Mouse (Mus musculus) embryonic stem cell, embryonic (primary cell): Measurements from ENCODE around the gene Mknk1.

ENCODE experiments used
- CTCF ChIA-PET, 4 experiments: fragments of 300-600 bp in 2 of 4; fragments of 350-600 bp in 2 of 4; sonication (Branson Sonifier 250); formaldehyde crosslinking; loops; one replicate each; lab custom pipeline; 2022; ENCODE audit warnings: inconsistent platforms in 2 of 4; lab: Charles Lee
- POLR2A ChIA-PET, 4 experiments: fragments of 300-600 bp in 2 of 4; fragments of 350-600 bp in 2 of 4; sonication (Branson Sonifier 250); formaldehyde crosslinking; loops; one replicate each; lab custom pipeline; 2022; ENCODE audit warnings: antibody characterized with exemption in 4 of 4, inconsistent platforms in 1 of 4; lab: Charles Lee

Mknk1 gene

DNA sequence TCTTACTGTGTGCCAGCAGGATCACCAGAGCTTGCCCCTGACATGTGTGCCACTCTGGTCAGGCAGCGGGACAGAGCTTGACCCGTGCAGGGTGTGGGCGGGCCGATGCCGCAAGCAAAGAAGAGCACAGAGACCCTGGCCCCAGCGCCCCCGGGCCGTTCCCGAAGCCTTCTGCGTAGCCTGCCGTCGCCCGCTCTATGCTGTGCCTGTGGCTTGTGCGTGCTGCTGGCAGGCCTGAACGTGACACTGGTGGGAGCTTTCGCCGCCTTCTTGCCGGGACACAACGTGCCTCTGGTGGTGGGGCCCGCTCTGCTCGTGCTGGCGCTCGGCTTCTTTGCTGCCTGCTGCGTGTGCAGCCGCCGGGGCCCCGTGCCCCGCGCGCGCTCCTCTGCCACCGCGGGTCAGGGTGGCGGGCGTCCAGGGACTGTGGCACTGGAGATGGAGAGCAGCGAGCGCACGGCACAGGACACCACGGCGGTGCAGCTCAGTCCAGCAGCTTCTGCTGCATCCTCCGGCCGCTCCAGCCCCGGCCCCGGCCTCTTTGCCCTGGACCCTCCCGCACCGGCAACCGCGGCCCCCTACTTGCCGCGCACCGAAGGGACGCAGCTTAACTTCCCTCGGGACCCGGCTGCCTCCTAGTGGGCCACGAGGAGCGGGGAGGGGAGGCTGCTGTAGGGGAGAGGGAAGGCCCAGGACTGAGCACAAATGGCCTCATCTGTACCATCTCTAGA, 59.1 kb downstream of the Mknk1 start:
- POLR2A ChIA-PET = interaction anchor here in 3 of 4 experiments (0.5 to 2.6 kb wide), 32 partner anchors 9 to 931 kb away, joined by 3 to 9 read pairs (median 4); partner anchors contain the start of genes Mknk1 (in 2 of the 3), Atpaf1 (in 1 of the 3), Efcab14 (in 1 of the 3) and Lrrc41 (in 1 of the 3)

DNA sequence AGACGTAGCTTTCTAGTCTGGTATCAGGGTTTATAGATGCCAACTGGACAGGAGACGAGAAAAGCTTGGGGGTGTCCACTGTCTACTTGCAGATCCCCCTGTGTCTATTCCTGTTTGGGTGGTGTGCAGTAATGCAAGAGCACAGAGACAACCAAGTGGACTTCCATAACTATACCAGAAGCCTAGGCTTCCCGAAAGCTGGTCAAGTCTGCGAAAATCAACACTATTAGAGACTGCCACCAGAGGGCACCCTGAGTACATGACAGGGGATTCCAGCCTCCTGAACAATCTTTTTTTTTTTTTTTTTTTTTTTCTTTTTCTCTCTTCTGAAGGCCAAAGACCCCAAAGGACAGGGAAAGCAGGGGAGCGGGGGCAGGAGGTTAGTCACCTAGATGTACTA, 63.8 kb downstream of the Mknk1 start:
- POLR2A ChIA-PET = interaction anchor here (0.6 to 3.3 kb wide), 18 partner anchors 8 to 170 kb away, joined by 3 to 13 read pairs (median 4); partner anchors contain the start of genes Dmbx1 (in 2 of the 4), Faah (in 1 of the 4), Kncn (in 1 of the 4) and Nsun4 (in 1 of the 4)

More for the DNA sequence above, 59.1 kb downstream of the Mknk1 start:
- CTCF ChIA-PET = interaction anchor here (0.5 to 3.8 kb wide), 26 partner anchors 8 to 926 kb away, joined by 3 to 27 read pairs (median 4); partner anchors contain the start of genes Mknk1 (in 1 of the 4) and Nsun4 (in 1 of the 4)

DNA sequence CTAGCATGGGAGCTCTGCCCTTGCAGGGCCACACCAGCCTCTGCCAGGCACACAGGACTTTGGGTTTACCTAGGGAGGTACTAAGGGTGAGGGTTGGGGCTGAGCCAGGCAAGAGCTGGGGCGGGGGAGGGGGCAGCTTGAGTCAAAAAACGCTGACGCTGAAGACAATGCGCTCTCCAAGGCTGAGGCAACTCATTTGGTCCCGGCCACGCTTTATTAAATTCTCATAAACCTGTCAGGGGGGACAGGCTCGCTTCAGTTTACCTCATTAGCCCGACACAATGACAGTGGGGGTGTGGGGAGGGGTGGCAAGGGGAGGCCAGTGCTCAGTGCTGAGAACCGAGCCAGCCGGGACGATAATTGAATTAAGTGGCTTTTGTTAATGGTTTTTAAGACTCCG, 65.4 kb downstream of the Mknk1 start:
- ChIA-PET CTCF (interaction anchor here (0.5 to 4.7 kb wide), 10 partner anchors 11 to 100 kb away, joined by 5 to 60 read pairs (median 33); no protein-coding TSS in a partner anchor), POLR2A (interaction anchor here in 1 of 4 experiments (0.9 to 3.3 kb wide), 4 partner anchors 39 to 85 kb away, joined by 3 to 13 read pairs (median 6); no protein-coding TSS in a partner anchor)

More for the DNA sequence above, 63.8 kb downstream of the Mknk1 start:
- CTCF ChIA-PET = interaction anchor here (0.5 to 4.7 kb wide), 69 partner anchors 8 to 992 kb away, joined by 3 to 60 read pairs (median 4); partner anchors contain the start of genes Mknk1 (in 2 of the 4), 6430628N08Rik (in 1 of the 4), Dmbx1 (in 1 of the 4) and Efcab14 (in 1 of the 4)

GRCm38 (mm10) chr4:115905701-115906100, 66.7 kb downstream of the Mknk1 start:
- ChIA-PET POLR2A (interaction anchor here in 1 of 4 experiments (0.5 to 3.3 kb wide), 2 partner anchors 75 to 882 kb away, joined by 4 to 8 read pairs; no protein-coding TSS in a partner anchor), CTCF (interaction anchor here in 2 of 4 experiments (0.7 to 1.7 kb wide), 3 partner anchors 96 to 98 kb away, joined by 3 to 6 read pairs (median 4); no protein-coding TSS in a partner anchor)

DNA sequence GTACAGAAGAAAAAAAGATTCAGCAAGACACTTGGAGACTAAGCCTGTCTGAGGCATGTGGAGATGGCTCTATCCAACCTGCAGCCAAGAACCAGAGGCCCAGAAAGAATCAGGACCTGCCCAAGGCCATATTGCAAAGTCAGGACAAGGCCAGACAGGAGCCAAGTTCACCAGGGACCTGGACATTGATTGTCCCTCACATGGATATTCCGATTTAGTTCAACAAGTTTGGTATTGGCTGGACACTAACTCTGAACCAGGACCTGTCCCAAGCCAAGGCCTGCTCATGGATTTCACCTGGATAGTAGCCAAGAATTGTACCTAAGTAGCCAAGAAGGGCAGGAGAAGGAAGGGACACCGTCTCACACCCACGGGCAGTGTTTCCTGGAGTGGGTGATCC, 67.8 kb downstream of the Mknk1 start:
- CTCF ChIA-PET = interaction anchor here in 2 of 4 experiments (1.5 to 1.7 kb wide), 2 partner anchors 97 kb away, joined by 4 to 6 read pairs; no protein-coding TSS in a partner anchor

DNA sequence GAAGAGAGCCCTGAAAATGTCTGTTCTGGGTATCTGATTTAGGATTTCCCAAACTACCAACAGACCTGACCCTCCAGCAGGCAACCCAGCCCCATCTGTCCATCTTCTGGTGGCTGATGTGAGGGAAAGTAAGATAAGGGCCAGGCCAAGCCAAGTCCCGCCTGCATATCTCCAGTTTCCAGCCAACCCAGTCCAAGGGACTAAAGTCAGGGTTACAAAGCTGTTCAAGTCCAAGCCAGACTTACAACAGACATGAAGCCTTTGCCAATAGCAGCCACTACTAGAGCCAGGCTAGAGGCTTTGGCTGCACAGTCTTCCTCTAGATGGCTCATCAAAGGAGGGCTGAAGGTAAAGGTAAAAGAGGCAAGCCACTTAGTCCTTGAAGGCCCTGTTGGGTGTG, 69.0 kb downstream of the Mknk1 start:
- ChIA-PET CTCF (interaction anchor here in 2 of 4 experiments (0.8 to 1.6 kb wide), 4 partner anchors 44 to 176 kb away, joined by 3 to 4 read pairs (median 4); no protein-coding TSS in a partner anchor), POLR2A (no interaction called here)

More for the DNA sequence above, 67.8 kb downstream of the Mknk1 start:
- POLR2A ChIA-PET = no interaction called here

DNA sequence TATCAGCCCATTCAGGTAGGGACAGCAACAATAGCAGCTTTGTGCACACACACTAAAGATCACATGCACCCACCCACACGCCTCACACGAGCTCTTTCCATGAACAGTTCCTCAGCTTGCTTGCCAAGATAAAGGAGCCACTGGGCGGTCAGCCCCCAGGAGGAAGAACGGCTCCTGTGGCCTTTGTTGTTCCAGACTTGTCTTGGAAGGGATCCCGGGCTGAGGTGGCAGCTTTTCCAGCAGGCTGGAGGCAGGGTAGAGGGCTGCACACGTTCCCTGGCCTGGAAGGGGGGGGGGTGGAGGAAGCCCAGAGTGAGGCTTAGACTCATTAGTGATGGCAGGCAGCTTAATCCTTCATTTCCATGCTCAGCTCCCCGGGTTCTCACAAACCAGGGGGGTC, 69.6 kb downstream of the Mknk1 start:
- CTCF ChIA-PET = interaction anchor here in 2 of 4 experiments (0.7 to 1.6 kb wide), 4 partner anchors 44 to 177 kb away, joined by 3 to 4 read pairs (median 4); no protein-coding TSS in a partner anchor

GRCm38 (mm10) chr4:115911586-115911985, 72.6 kb downstream of the Mknk1 start:
- CTCF ChIA-PET = interaction anchor here in 3 of 4 experiments (1.0 to 1.5 kb wide), 3 partner anchors 9 to 69 kb away, joined by 3 read pairs; no protein-coding TSS in a partner anchor
- POLR2A ChIA-PET = interaction anchor here in 1 of 4 experiments (0.6 to 1.5 kb wide), 4 partner anchors 12 to 69 kb away, joined by 3 to 4 read pairs (median 3); partner anchors contain the start of gene Dmbx1

More for the DNA sequence above, 69.6 kb downstream of the Mknk1 start:
- POLR2A ChIA-PET = interaction anchor here in 2 of 4 experiments (0.7 to 1.4 kb wide), 4 partner anchors 11 to 144 kb away, joined by 3 to 4 read pairs (median 3); no protein-coding TSS in a partner anchor

- POLR2A ChIA-PET = interaction anchor here in 1 of 4 experiments (1.1 to 1.3 kb wide), 2 partner anchors 11 to 16 kb away, joined by 3 to 7 read pairs; no protein-coding TSS in a partner anchor
- CTCF ChIA-PET = interaction anchor here in 1 of 4 experiments (2.5 kb wide), 1 partner anchor 84 kb away, joined by 11 read pairs; no protein-coding TSS in a partner anchor
Measured at GRCm38 (mm10) chr4:115919911-115920310, 80.9 kb downstream of the Mknk1 start.

DNA sequence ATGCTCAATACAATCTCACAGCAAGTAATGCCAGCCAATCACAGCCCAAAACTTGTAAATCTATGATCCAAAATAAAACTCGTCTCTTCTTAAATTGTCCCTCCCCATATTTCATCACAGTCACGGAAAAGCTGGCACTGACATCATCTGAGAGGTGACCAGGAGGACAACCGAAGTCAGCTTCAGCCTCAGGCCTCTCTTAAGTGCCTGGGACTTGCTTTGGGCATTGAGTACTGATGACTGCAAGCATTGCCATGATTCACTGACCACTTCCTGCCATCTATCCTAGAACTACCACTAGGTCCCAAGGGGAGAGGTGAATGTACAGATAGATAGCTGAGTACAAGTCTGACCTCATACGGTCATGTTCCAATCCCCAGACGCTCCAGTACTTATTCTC, 83.7 kb downstream of the Mknk1 start:
- ChIA-PET POLR2A (interaction anchor here in 2 of 4 experiments (1.1 to 1.6 kb wide), 3 partner anchors 11 to 17 kb away, joined by 4 to 5 read pairs (median 5); partner anchors contain the start of gene Dmbx1 (in 1 of the 2)), CTCF (interaction anchor here in 1 of 4 experiments (1.1 kb wide), 1 partner anchor 20 kb away, joined by 3 read pairs; no protein-coding TSS in a partner anchor)

DNA sequence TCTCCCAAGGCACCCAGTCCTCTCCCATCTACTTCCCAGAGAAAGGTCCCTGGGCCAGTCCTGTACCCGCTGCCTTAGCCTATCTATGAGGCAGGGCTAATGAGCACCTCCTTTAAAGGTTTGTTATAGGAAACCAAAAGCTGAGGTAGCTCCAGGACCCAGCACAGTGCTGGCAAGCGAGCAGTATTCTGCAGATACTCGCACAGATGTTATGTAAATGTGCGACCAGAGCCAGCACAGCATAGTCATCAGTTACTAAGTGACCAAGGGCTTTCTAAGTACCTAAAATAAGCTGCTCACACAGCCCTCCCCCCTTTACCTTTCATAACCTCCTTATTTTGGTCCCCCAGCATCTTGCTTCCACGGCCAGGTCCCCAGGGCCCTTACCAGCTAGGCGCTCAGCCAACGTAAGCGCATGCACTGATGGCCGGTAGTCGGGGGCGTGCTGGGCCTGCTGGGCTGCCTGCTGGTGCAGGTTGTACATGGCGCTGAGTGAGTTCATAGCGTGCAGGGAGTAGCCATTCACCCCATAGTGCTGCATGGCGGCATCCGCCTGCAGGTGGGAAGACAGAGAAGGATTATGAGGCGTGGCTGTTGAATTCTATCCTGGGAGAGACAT, 84.4 kb downstream of the Mknk1 start:
- ChIA-PET CTCF (interaction anchor here in 3 of 4 experiments (0.6 to 1.1 kb wide), 4 partner anchors 19 to 119 kb away, joined by 3 to 4 read pairs (median 3); no protein-coding TSS in a partner anchor), POLR2A (interaction anchor here in 2 of 4 experiments (1.4 to 1.6 kb wide), 2 partner anchors 11 to 13 kb away, joined by 5 read pairs; no protein-coding TSS in a partner anchor)

GRCm38 (mm10) chr4:115927637-115928036, 88.6 kb downstream of the Mknk1 start:
- POLR2A ChIA-PET = no interaction called here
- CTCF ChIA-PET = interaction anchor here in 1 of 4 experiments (1.0 kb wide), 1 partner anchor 57 kb away, joined by 3 read pairs; no protein-coding TSS in a partner anchor
